Mouse (Mus musculus) adrenal gland, postnatal 0 days (tissue): ENCODE measurements around the gene Ly6f. TPM values are rescaled to one million over a fixed set of nuclear protein-coding genes. Genes with fewer than 3 reads are reported as not detected.

Experiments used
- polyA plus RNA-seq: library from polyadenylated mRNA; unstranded; fragments of >200 nt; fragmentation: Nextera tagmentation; extraction: Ambion mirVana; gene quantifications from 2 replicates; pipeline ENCODE4 v1.2.1, GENCODE M21; 2015

The Ly6f gene
- polyA plus RNA-seq = not detected in 2 replicates

GRCm38 (mm10) chr15:75268121-75268520 is at the start of gene Ly6f:
Gene Ly6f (plus strand): TSS chr15:75268421.

Other genes with a start within 250 kb of the Ly6f start
- 132 and 138 TPM in 2 replicates for gene Ly6c1, start 219.6 kb upstream of the Ly6f start, polyA plus RNA-seq
- 5.6 and 9.0 TPM in 2 replicates for gene Ly6c2, start 156.5 kb upstream of the Ly6f start, polyA plus RNA-seq
- 0.33 and 0.58 TPM in 2 replicates for gene Ly6g, start 113.2 kb upstream of the Ly6f start, polyA plus RNA-seq
- gene BC025446, start 52.0 kb upstream of the Ly6f start, polyA plus RNA-seq = 0.44 and 0.55 TPM in 2 replicates